Mouse (Mus musculus): ENCODE data around the gene Rasgrf2. TPM values are rescaled to one million over a fixed set of nuclear protein-coding genes. Genes with fewer than 3 reads are reported as not detected.

The Rasgrf2 gene
- polyA plus RNA-seq, 1 experiment = not detected

DNA sequence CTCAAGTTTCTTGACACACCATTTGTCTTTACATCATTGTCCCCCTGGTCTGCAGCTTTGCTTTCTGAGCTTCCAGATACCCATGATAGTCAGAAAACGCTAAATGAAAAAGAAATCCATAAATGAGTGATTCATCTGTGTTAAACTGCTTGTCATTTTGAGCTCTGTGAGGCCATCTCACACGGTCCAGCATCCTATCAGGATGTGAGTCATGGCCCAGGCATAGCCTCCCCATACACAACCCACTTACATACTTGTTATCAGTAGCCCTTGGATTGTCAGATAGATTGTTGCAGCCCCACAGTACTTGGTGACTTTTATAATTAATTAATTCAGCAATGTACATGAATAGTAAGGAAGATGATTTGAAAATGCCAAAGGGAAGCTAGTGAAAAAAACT lies 63.6 kb downstream of the Rasgrf2 start:
- 83% methylated on average over 2 of the region's 2 CpGs for WGBS
- Histone ChIP-seq H3K4me1 (ENCODE audit: control insufficient read depth, insufficient read depth, low read length) (no peaks in the 10 kb centered on the region), H3K4me3 (ENCODE audit: insufficient read depth, low read depth, low read length) (no peak overlapping the region), H3K27ac (ENCODE audit: insufficient read depth, low read depth, low read length) (no peak overlapping the region)
- TF ChIP-seq POLR2A (IDR thresholded peaks at IDR 0.05; ENCODE audit: insufficient read depth, low read depth, low read length) (no peak), CTCF (IDR thresholded peaks at IDR 0.05; ENCODE audit: insufficient read depth, low read depth, low read length) (no peak)

DNA sequence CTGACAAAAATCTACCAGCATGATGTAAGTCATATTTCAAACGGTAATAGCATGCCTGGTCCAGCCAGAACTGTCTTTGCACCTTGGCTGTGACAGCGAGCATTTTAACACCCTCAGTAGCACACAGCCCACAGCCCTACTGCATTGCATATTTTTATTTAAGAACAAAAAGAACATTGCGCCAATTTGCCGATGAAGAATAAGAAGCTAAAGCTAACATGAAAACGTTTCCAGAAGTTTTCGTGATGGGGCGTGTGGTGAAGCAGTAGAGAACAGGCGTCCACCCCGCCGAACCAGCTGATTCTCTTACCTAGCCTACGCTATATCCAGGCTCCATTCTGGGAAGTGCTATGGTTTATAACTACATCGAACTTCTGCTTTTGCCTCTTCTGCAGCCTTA lies 77.7 kb downstream of the Rasgrf2 start:
- H3K4me1 ChIP-seq (ENCODE audit: control insufficient read depth, insufficient read depth, low read length) = no peaks in the 10 kb centered on the region
- H3K27ac ChIP-seq (ENCODE audit: insufficient read depth, low read depth, low read length) = no peak overlapping the region
- TF ChIP-seq CTCF (IDR thresholded peaks at IDR 0.05; ENCODE audit: insufficient read depth, low read depth, low read length) (no peak), POLR2A (IDR thresholded peaks at IDR 0.05; ENCODE audit: insufficient read depth, low read depth, low read length) (no peak)
- H3K4me3 ChIP-seq (ENCODE audit: insufficient read depth, low read depth, low read length) = no peak overlapping the region
- WGBS = 91% methylated on average over 12 of the region's 12 CpGs

DNA sequence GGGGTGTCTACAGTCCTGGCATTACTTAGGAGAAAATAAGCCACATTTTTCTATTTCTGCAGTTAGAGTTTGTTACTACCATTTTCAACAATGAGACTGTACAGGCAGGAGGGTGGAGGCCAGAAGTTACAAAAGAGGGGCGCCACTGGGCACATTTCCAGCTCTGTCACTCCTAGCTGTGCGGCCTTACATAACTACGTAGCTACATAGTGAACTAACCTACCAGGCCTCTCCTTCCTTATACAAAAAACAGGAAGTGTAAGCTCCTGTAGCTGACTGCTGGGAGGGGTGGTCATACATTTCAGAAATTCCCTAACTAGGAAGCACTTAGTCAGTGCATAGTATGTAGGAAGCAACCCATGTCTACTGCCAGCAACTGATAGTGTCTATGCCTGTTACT lies 78.5 kb downstream of the Rasgrf2 start:
- Histone ChIP-seq H3K4me3 (ENCODE audit: insufficient read depth, low read depth, low read length) (no peak overlapping the region), H3K27ac (ENCODE audit: insufficient read depth, low read depth, low read length) (no peak overlapping the region), H3K4me1 (ENCODE audit: control insufficient read depth, insufficient read depth, low read length) (no peaks in the 10 kb centered on the region)
- WGBS = 79% methylated on average over 3 of the region's 3 CpGs
- TF ChIP-seq POLR2A (IDR thresholded peaks at IDR 0.05; ENCODE audit: insufficient read depth, low read depth, low read length) (no peak), CTCF (IDR thresholded peaks at IDR 0.05; ENCODE audit: insufficient read depth, low read depth, low read length) (no peak)

DNA sequence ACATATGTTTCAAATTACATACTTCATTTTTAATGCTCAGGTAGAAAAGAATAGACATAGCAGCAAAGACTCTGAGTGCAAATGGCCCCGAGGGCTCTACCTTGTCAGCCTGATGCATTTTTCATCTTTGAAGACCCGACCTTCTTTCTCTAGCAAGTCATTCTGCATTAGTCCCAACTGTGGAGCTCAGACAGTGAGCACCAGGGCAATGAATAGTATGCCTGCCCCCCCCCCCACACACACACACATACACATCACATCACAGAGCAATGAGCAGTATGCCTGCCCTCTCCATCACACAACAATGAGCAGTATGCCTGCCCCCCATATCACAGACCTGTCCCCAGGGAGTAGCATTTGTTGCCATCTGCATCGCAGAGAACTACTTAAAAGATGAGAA lies 80.2 kb downstream of the Rasgrf2 start:
- TF ChIP-seq CTCF (IDR thresholded peaks at IDR 0.05; ENCODE audit: insufficient read depth, low read depth, low read length) (no peak), POLR2A (IDR thresholded peaks at IDR 0.05; ENCODE audit: insufficient read depth, low read depth, low read length) (no peak)
- no peaks in the 10 kb centered on the region for H3K4me1 ChIP-seq (ENCODE audit: control insufficient read depth, insufficient read depth, low read length)

DNA sequence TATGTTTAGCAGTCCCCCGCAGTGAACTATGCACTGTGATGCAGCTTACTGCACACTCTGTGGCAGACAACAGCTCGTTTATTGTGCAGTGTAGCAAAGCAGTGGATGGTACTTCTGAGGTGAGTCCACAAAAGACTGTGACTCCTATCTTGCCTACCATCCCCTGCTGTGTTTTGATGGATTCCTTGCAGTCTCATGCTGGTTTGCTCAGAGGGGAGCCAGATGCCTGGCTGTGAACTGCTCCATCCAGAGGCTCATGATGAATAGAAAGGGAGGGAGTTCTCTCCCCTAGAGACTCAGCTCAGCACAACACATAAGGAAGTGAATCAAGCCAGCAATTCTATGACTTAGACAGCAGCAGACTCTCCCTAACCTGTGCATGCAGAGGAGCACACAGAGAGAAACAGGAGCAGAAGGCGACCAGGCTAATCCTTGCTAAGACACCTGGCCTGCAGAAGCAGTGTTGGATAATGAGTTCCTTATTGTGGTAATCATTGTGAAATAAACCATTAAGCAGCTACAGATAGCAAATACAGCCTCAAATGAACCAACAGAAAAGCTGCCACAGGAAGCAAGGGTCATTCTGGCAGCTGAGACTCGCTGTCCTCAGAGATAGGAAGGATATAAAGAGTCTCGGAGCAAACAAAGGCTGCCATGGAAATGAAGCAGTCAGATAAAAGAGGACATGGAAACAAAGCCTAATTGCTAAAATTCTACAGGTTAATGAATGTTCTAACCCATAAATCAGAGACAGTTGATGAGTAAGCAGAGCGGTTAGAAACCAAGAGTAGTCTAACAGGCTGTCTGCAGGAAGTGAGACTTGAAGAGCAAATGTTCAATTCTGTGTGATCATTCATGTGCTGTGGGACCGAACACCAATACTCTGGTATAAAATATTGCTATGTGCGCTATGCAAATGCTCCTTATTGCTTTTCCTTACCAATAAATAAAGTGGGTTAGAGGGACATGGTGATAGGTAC lies 89.6 kb downstream of the Rasgrf2 start:
- TF ChIP-seq POLR2A (IDR thresholded peaks at IDR 0.05; ENCODE audit: insufficient read depth, low read depth, low read length) (no peak), CTCF (IDR thresholded peaks at IDR 0.05; ENCODE audit: insufficient read depth, low read depth, low read length) (no peak)
- WGBS = 40% methylated on average over 8 of the region's 8 CpGs
- Histone ChIP-seq H3K27ac (ENCODE audit: insufficient read depth, low read depth, low read length) (peak overlapping the region; percentile 79), H3K4me3 (ENCODE audit: insufficient read depth, low read depth, low read length) (no peak overlapping the region), H3K4me1 (ENCODE audit: control insufficient read depth, insufficient read depth, low read length) (peaks cover 7% of the 10 kb centered on the region; the same call in 1 of the 2 replicates)

More for the DNA sequence above, 80.2 kb downstream of the Rasgrf2 start:
- 83% methylated on average over 3 of the region's 3 CpGs for WGBS
- no peak overlapping the region for H3K27ac ChIP-seq (ENCODE audit: insufficient read depth, low read depth, low read length)
- no peak overlapping the region for H3K4me3 ChIP-seq (ENCODE audit: insufficient read depth, low read depth, low read length)

DNA sequence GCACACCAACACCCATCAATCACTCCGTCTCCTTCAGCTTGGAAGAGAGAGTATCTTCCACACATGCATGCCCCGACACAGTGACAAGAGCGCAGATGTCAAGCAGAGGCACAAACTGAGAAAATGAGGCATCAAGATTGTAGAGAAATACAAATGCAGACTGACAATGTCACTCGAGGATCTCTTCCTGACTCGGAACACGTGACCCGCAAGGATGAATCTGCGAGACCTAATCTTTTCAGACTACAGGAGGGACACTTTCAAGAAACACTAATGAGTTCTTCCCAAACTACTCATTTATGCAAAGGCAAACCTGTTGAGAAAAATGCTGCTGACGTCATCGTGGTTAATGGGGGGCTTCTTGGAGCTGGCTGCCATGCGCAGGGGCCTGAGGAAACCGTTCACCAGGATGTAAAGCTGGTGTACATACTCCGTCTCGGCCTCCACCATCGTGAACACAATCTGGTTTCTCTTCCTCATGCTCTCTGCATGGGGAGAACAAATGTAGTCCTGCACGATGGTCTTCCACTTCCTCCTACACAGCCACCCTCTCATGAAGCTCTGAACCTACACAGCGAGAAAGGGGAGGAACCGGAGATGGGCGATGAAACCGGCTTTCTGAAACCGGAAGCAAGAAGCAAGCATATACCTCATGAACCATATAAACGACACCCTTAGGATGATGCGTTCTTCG lies 100.9 kb downstream of the Rasgrf2 start:
- WGBS = 90% methylated on average over 24 of the region's 24 CpGs
- H3K4me1 ChIP-seq (ENCODE audit: control insufficient read depth, insufficient read depth, low read length) = peaks cover 7% of the 10 kb centered on the region
- TF ChIP-seq POLR2A (IDR thresholded peaks at IDR 0.05; ENCODE audit: insufficient read depth, low read depth, low read length) (no peak), CTCF (IDR thresholded peaks at IDR 0.05; ENCODE audit: insufficient read depth, low read depth, low read length) (no peak)
- no peak overlapping the region for H3K4me3 ChIP-seq (ENCODE audit: insufficient read depth, low read depth, low read length)
- no peak overlapping the region for H3K27ac ChIP-seq (ENCODE audit: insufficient read depth, low read depth, low read length)

DNA sequence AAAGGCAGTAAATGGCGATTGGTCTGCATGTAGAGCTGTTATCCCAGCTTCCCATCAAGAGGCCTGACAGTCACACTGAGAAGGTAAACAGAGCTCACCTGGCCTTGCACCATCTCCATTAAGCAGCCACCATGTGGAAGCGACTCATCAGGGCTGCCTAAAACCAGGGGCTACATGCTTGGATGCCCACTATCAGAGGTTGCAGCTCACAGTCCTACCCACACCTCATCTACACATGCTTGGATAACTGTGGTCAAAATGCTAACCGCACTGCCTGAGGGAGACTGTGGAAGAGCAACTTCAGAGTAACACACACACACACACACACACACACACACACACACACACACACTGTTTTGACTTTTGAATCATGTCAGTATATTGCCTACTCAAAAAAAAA lies 101.8 kb downstream of the Rasgrf2 start:
- TF ChIP-seq POLR2A (IDR thresholded peaks at IDR 0.05; ENCODE audit: insufficient read depth, low read depth, low read length) (no peak), CTCF (IDR thresholded peaks at IDR 0.05; ENCODE audit: insufficient read depth, low read depth, low read length) (no peak)
- 79% methylated on average over 3 of the region's 3 CpGs for WGBS
- H3K4me1 ChIP-seq (ENCODE audit: control insufficient read depth, insufficient read depth, low read length) = peaks cover 7% of the 10 kb centered on the region
- no peak overlapping the region for H3K27ac ChIP-seq (ENCODE audit: insufficient read depth, low read depth, low read length)
- no peak overlapping the region for H3K4me3 ChIP-seq (ENCODE audit: insufficient read depth, low read depth, low read length)

DNA sequence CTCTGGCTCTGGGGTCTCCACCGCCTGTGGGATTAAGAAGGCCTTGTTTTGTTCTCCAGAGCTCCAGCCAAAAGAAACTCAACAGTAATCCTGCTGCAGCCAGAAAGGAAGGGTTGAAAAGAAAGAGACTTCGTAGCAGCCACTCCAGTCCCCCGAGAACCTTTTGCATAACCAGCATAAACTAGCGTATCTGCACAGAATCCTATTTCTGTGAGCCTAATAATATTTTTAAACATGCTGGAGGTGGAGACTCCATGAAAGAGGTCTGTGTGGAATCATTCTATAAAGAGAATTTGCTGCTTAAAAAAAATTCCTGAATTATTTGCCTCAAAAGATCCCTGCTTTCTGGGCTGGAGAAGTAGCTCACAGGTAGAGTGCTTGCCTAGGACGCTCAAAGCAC lies 103.5 kb downstream of the Rasgrf2 start:
- Histone ChIP-seq H3K4me3 (ENCODE audit: insufficient read depth, low read depth, low read length) (no peak overlapping the region), H3K27ac (ENCODE audit: insufficient read depth, low read depth, low read length) (no peak overlapping the region), H3K4me1 (ENCODE audit: control insufficient read depth, insufficient read depth, low read length) (peaks cover 7% of the 10 kb centered on the region)
- WGBS = 50% methylated on average over 5 of the region's 5 CpGs
- TF ChIP-seq CTCF (IDR thresholded peaks at IDR 0.05; ENCODE audit: insufficient read depth, low read depth, low read length) (no peak), POLR2A (IDR thresholded peaks at IDR 0.05; ENCODE audit: insufficient read depth, low read depth, low read length) (no peak)

DNA sequence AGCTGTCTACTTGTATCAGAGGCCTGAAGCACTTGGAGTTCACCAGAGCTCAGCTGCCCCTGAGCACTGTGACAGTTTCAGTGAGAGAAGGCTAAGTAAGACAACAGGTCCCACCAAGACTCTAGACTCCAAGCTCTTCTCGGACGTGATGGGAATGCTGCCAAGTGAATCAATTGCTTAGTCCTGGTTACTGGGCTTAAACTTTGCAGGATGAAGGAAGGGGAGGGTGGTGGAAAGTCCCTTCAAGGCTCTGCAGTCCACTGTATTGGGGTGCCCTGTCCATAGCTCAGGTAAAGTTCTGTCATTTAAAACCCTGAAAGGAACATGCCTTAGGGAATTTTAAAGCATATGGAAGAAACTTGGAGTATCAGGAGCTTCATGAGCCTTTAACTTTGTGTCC lies 104.8 kb downstream of the Rasgrf2 start:
- no peak for TF ChIP-seq POLR2A (IDR thresholded peaks at IDR 0.05; ENCODE audit: insufficient read depth, low read depth, low read length)
- no peak for TF ChIP-seq CTCF (IDR thresholded peaks at IDR 0.05; ENCODE audit: insufficient read depth, low read depth, low read length)
- WGBS = 80% methylated on average over 2 of the region's 2 CpGs
- Histone ChIP-seq H3K4me3 (ENCODE audit: insufficient read depth, low read depth, low read length) (no peak overlapping the region), H3K27ac (ENCODE audit: insufficient read depth, low read depth, low read length) (no peak overlapping the region), H3K4me1 (ENCODE audit: control insufficient read depth, insufficient read depth, low read length) (peaks cover 7% of the 10 kb centered on the region)
